Mouse (Mus musculus) layer of hippocampus, adult 18-20 months (tissue): ENCODE measurements around the gene Ppara. TPM values are rescaled to one million over a fixed set of nuclear protein-coding genes. Genes with fewer than 3 reads are reported as not detected.
A peak's percentile ranks its signal among the peaks of the same experiment; 100 is the strongest.

Source experiments
- DNase-seq, 2 experiments: peaks; one replicate each; pipeline ENCODE4 v3.0.0; 2022; ENCODE audit warnings: low spot score in 2 of 2
- total RNA-seq, 2 experiments: library from RNA; stranded (reverse); gene quantifications; 2 replicates each; pipeline ENCODE4 v1.2.3; 2021

Gene Ppara
- total RNA-seq, 2 experiments from 2014 or later, result 2.9 to 3.4 TPM

DNA sequence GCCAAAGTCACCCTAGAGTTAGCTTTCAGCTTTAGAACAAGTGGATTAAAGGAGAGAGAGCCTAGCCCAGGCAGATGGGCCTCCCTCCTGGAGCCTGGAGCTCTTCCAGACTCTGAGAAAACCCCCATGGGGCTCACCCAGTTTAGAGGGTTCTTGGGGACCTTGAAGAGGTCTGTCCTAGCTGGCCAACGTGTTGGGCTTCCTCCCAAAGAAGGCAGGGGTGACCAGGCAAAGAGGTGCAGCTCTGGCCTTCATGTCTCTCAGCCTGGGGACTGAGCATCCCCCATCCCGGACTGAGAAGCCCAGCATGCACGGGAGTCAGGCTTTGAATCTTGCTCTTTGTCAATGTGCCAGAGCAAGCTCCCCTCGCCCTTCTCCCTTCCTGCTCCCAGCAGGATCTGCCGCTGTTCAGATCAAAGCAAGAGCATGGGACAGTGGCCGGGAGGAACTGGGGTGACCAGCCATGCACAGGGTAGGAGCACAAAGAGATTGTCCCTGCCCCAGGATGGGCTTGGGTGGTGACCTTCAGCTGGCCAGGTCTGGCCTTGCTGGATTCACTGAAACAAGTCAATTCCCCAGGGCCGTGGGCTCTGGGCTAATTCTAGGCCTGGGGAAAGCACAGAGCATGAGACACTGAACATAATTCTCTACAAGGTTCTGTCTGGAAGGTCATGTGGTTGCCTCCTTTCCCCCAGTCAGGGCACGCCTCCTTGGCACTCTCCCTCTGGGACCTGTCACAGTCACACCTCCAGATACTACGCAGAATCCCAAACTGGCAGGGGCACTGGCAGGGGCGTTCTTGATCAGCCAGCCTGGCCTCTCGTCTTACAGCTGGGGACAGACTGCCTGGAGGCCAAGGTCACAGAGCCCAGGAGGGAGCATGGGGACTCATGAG, 10.3 kb upstream of the Ppara start:
- DNase-seq, result no peak

DNA sequence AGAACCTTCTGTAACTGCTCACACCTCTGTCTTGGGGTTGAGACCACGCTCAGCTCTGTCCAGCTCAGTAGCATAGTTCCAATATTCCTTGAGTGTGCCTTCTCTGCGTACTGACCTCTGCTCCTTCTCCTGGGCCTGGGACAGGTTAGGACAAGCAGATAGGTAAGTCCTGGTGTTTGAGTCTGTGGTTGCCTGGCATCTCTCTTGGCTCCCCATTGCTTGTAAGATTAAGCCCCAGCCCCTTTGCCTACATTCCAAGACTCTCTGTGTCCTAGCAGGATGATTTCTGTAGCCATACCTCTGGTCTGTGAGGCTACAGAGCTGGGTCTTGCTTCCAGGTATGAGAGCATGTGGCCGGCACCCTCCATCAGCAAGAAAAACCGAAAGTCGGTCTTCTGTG, 6.6 kb upstream of the Ppara start:
- no peak for DNase-seq

DNA sequence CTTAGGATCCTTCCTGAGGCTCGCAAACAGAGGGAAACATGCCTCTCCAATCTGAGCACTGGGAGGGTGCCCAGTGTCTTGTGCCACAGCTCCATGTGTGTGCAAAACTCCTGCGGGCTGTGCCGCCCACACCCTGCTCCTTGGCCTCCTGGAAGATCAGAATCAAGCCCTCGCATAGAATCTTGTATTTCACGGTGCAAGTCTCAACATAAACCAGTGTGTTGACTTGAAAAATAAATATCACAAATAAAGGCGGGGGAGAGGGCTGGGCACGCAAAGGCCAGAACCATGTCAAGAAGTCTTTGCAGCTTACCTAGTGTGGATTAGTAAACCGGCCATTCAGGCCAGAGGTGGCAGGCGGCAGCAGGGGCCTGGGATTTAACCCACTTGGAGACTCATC, 5.5 kb upstream of the Ppara start:
- no peak for DNase-seq

DNA sequence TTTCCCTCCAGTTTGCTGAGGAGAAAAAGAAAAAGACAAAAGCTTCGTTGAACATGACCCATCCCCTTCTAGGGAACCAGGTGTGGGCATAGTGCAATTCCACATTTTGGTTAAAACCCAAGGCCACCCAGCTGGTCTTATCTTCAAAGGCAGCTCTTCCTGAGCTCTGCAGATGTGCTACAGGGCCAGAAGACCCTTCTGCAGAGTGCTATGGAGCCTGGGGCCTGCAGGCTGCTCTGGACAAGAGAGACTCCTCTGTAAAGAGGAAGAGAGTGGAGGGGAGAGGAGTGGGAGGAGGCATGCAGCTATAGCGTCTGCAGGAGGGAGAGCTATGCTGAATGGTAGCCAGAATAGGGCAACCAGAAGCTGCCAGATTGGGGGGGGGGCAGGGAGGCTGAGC, 4.8 kb upstream of the Ppara start:
- DNase-seq, result no peak

DNA sequence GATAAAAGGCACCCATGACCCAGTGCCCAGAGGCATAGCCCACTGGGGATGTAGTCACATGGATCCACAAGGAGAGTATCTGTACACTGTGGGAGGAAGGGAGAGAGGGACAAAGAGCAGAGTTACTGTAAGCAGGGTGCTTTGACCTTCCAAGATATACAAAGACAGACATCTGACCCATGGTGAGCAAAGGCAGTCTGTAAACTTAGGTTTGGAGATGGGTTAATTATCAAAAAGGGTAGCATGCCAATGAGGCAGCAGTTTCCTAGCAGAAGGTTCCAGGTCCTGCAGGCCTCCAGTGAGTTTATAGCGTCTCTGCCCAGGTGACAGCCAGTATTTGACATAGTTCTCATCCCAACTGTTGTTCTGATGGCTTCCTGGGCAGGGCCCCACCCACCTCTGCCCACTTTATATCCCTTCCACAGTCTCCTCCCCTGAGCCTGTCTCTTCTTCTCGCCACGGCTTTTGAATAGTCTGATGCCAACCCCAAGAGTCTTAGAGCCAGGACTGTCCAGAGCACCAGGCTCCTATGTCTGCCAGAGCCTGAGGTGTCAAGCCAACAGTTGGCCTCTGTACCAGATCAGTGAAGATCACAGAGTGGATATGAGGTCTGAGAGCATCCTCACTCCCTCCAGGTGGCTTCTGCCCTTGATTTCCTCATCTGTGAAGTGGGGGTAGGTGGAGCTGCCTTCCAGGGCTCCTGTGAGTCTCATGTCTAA, 2.7 kb upstream of the Ppara start:
- DNase-seq, result no peak

GRCm38 (mm10) chr15:85732604-85732968, 2.2 kb upstream of the Ppara start:
- no peak for DNase-seq

- no peak for DNase-seq
Observed at GRCm38 (mm10) chr15:85733686-85734085, 1.1 kb upstream of the Ppara start.

DNA sequence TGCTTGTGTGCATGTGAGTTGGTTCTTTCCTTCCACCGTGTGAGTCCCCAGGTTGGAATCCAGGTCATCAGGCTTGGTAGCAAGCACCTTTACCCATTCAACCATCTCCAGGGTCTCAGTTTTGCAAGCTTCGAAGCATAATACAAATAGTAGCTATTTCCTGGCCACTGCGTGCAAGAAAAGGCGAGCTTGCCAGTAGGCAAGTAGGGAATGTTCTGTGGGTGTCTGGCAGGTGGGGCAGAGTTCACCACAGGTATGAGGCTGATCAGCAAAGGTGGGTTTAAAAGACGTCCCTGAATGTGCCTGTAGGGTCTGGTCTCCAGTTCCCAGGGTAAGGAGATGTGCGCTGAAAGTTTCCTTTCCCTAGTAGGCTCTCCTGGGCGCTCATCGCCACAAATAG, 635 bp upstream of the Ppara start:
- DNase-seq, result no peak

- peak; percentile 64 to 78 for DNase-seq
Observed at GRCm38 (mm10) chr15:85735063-85735835, 466 bp downstream of the Ppara start.

DNA sequence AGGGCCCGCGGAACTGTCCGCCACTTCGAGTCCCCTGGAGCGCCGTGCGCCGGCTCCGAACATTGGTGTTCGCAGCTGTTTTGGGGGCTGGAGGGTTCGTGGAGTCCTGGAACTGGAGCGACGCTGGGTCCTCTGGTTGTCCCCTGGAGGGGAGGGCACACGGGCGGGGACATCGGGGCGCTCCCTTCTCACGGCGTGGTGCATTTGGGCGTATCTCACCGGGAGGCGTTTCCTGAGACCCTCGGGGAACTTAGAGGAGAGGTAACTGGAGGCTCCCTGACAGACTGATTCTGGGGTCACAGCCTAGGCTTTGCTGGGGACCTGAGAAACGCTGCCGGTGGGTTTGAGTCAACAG, 1.0 kb downstream of the Ppara start:
- no peak for DNase-seq

- DNase-seq, result no peak
Observed at GRCm38 (mm10) chr15:85736506-85736905, 1.7 kb downstream of the Ppara start.

GRCm38 (mm10) chr15:85738416-85738815, 3.6 kb downstream of the Ppara start:
- DNase-seq, result no peak

GRCm38 (mm10) chr15:85738939-85739338, 4.2 kb downstream of the Ppara start:
- DNase-seq, result peak; percentile 50 to 77

DNA sequence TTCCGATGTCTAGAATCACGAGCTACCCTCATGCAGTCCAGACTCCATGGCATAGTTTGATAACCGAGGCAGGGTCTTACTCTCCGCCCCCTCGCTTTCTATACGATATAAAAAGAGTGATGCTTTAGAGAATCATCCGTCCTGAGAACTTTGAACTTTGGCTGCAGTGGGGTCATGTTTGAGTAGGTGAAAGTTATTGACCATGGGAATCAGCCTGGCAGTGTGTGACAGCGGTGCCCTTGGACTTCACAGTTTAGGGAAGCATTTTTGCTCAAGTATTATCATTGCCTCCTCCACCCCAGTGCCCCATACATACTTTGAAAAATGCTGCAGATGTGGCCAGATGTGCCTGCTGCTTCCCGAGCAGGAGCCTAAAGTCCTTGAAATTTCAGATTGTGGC, 7.8 kb downstream of the Ppara start:
- no peak for DNase-seq

GRCm38 (mm10) chr15:85743946-85744345, 9.2 kb downstream of the Ppara start:
- DNase-seq, result no peak

GRCm38 (mm10) chr15:85746178-85746577, 11.4 kb downstream of the Ppara start:
- no peak for DNase-seq

DNA sequence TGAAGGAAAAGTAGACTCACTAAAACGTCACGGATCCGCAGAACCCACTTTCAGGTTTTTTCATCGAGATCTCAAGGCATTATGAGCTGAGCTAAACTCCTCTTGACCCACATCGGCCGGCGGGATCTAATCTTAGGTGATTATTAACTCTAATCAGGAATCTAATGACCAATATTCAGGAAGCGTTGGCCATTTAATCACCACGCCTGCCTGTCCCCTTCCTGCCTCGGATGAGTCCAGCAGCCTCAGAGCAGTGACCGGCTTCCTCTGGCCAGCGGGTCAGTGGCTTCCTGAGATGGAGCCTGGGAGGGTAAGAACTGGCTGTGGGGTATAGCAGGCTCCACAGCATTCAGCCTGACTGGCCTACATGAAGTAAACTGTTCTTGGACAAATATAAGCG, 11.9 kb downstream of the Ppara start:
- DNase-seq, result no peak

DNA sequence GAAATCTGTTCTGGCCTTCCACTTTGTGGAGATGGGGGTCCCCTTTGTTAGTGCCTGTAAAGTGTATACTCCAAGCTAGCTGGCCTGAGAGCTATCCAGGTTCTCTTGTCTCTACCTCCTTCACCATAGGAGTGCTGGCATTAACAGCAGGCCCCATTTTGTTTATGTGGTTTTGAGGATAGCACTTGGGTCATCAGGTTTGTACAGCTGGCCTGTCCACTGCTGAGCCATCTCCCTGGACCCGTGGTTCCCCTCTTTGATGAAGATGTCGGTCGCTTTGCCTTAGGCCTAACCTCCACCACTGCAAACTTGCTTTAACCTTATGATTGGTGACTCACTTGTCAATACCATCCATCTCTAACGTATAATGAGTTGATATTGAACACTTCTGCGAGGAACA, 13.2 kb downstream of the Ppara start:
- DNase-seq, result no peak

- no peak for DNase-seq
Observed at GRCm38 (mm10) chr15:85748466-85748865, 13.7 kb downstream of the Ppara start.

DNA sequence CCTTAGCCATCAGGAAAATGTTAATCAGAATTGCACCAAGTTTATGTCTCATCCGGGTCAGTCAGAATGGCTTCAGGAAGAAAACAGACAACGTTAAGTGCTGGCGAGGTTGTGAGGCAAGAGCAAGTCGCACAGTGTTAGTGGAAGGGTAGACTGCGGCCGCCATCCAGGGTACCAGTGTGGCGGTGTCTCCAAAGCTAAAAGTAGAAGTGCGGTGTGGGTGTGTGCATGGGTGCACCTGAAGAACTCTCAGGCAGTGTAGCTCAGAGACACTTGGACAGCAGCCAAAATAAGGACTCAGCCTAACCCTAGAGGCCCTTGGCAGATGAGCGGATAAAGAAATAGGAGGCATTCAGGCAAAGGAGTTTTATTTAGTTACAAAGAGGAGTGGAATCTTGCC, 14.4 kb downstream of the Ppara start:
- DNase-seq, result no peak

DNA sequence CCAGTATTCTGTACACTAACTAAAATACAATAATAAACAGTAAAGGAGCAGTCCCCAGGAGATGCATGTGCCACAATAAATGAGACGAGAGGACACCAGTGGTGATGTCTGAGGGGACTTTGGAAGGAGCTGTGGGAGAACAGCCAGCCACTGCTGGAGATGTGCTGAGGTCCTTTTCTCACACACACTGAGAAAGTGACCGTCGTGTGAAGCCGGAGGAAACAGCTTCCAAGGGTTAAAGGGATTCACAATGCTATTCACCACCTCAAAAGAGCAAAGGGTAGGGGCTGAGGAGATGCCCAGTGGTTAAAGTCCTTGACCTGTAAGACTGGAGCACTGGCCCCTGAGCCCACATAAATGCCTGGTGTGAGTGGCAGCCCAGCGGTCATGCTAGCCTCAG, 15.3 kb downstream of the Ppara start:
- DNase-seq, result no peak

- no peak for DNase-seq
Observed at GRCm38 (mm10) chr15:85752655-85753054, 17.9 kb downstream of the Ppara start.
